Mouse (Mus musculus): Measurements from ENCODE around the gene Kif5a.

Gene Kif5a

DNA sequence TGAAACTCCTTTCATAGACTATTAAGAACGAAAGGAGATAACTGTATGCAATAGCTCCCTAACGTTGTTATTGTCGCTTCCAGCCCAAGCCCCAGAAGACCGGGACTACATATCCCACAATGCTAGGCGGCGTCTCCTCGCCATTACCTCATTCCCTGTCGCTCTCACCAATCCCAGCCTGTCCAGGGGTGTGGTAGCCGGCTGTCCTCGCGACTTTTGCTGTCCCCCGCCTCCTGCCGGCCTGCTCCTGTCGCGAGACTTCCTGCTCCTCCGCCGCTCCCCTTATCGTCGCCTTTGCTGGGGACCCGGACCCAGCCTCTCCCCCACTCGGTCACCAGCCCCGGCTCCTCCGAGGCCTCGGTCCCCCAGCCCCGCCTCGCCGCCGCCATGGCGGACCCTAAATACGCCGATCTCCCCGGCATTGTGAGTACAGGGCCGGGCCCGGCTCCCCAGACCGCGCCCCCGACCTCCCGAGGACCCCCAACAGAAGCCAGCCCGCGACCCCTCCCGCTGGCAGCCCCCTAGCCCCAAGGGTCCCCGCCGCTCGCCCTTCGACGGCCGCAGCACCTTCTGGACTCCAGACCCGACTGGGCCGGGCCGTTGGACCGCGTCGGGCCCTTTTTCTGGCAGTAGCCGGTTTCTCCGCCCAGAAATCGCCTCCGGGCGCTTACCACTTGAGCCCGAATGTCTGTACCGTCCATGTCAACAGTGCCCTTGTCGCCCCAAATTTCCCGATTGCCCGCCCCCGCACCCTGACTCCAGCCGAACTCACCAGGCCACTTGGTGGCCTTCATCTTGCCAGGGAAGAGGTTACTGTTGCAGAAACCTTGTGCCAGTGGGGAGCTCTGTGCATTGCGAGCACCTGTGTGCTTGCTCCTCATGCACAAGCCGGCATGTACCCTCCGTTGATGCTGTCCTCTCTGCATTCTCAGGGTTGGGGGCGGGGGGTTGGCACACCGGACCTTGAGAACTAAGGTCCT, 3.3 kb upstream of the Kif5a start, which contains the start of gene Dctn2:
Dctn2 (plus strand) TSS at position 257 of the 980 bp plus-strand sequence.
- peak; percentile 92 for DNase-seq (ENCODE audit: extremely low read depth, insufficient read length, low spot score)

DNA sequence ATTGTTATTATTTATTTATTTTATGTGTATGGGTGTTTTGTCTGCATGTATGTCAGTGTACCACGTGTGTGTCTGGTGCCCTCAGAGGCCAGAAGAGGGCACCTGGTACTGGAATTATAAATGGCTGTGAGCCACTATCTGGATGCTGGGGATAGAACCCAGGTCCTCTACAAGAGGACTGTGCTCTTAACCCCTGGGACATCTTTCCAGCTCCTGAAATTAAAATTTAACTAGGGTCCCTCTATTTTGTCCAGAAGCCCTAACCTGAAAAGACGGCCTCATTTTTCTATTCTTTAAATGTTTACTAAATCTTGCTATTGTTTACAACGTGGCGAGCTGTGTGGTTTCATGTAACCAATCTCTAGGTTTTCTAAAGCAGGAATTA, 2.6 kb upstream of the Kif5a start:
- no peak for DNase-seq (ENCODE audit: extremely low read depth, insufficient read length, low spot score)

DNA sequence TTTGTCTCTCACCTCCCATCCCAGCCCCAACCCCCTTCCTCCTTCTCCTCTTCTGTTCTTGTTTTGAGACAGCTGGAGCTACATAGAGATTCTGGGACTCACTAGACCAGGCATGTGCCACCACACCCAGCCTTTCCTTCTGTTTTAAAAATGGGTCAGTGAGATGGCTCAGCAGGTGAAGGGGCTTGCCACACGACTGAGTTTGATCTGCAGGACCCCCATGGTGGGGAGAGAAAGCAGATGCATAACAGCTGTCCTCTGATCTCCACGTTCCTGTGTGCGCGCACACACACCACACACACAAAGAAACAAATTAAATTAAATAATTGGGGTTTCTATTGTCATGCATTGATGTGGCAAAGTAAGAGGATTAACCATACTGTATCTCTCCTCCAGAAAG, 1.8 kb upstream of the Kif5a start:
- DNase-seq (ENCODE audit: extremely low read depth, insufficient read length, low spot score) = no peak

DNA sequence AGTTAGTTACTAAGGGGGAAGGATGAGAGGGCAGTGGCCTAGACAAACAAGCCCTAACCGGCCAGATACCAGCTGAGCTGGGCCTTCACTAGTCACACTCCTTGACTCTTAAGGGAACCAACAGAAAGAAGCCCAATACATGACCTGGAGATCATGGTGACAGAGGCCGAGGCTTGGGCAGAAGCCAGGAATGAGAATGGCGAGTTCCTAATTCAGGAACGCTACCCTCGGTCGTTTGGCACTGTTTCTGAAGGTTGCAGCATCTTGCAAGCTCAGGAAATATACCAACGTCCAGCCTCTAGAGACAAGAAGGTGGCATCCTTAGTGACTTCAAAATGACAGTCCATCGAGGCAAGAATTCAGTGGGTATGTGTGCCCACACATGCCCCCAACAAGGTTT, 1.2 kb upstream of the Kif5a start:
- DNase-seq (ENCODE audit: extremely low read depth, insufficient read length, low spot score) = no peak

DNA sequence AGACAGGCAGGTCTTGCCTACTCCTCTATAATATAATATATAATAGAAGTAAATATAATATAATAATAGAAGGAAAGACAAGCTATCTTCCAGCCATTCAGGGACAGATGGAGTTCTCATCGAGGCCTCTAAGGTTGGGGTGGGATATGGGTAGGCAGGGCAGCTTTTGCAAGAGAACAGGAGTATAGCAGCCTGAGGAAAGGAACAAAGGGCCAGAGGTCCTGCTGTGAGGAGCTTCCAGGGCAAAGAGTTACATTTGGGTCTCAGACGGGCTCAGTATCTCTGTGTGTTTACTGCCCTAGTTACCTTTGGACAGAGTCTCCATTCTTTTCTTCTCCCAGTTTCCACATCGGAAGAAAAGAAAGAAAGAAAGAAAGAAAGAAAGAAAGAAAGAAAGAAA, 483 bp upstream of the Kif5a start:
- no peak for DNase-seq (ENCODE audit: extremely low read depth, insufficient read length, low spot score)

DNA sequence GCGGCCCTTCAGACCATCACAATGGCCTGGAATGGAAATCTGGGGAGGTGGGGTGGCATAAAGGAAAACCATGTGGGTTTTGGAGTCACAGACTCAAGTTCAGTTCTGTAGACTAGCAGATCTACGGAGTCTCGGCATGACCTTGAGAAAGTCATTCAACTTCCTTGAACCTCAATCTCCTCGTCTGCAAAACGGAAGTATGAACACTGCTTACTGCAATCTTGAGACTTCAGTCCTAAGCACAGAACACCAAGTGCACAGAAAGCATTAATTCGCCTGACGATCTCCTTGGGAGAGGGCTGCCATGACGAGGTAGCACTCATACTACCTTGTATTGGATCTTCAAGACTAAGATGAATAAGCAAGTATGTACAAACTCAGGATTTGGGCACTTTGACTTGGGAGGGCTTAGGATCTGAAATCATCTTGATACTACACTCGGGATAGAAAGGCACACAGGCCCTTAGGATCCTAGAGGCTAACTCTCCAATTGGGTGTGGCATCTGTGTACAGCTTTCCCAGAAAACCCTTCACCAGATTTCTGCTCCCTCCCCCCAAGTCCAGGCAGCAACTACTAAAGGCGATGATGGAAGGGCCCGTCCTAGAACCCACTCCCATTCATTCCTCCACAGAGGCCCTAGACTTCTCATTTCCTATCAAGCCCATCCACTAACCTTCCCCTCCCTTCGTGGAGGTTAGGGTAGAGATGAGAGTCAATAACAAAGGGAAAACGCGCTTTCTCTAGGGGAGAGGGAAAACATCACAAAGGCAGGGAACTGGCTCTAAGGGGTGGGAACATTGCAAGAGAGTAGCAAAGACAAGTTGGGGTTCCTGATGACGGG, 1.2 kb downstream of the Kif5a start:
- DNase-seq (ENCODE audit: extremely low read depth, insufficient read length, low spot score) = no peak

DNA sequence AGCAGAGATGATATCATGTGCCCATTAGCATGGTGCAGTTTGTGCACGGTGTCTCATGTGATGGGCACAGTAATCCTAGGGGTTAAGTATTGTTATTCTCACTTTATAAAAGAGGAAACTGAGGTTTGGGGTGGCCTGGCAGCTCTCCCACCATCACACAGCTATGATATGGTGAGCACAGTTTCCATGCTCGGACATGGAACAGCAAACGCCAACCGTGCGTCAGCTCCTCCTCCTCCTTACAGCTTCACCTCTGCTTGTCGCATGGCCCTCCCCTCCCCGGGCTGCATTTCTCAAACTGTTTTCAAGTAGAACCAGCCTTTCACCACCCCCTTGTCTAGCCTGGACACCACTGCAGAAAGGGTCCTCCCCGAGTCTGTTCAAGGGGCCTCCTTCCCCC, 4.7 kb downstream of the Kif5a start:
- DNase-seq (ENCODE audit: extremely low read depth, insufficient read length, low spot score) = no peak

DNA sequence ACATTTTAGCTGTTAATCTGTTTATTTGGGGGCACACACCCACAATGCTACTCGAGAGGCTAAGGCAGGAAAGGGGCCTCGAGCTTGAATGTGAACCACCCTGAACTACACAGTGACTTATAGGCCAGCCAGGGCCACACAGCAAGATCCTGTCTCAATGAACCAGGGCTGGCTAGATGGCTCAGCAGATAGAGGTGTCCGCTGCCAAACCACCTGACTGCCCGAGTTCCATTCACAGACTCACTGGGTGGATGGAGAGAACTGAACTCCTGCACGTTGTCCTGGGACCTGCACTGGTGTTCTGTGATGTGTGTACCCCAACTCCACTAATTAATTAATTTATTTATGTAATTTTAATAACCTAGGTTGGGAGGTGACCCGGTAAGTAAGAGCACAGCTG, 5.4 kb downstream of the Kif5a start:
- no peak for DNase-seq (ENCODE audit: extremely low read depth, insufficient read length, low spot score)

DNA sequence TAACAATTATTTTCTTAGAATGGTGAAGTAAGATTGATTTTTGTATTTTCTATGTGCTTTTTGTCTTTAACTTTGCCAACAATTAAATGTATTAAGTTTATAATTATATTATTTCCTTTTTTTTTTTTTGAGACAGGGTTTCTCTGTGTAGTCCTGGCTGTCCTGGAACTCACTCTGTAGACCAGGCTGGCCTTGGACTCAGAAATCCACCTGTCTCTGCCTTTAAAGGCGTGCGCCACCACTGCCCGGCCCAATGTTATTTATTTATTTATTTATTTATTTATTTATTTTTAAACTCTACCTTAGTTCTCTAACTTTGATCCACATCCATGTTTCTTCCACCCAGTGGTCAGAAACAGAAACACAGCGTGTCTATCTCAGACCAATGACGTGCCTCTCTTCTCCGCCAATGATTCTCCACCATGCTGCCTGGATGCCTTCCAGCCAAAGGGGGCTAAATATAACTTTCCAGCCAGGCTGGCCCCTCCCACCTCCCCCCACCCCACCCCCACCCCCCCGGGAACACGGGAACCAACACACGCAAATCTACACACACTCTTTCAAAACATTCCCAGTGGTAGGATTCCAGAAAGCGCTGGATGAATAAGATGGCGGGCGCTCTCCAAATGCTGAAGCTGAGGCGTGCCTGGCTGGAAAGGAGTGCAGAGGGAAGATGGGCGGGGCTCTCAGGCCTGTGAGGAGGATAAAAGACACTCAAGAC, 7.4 kb downstream of the Kif5a start:
- no peak for DNase-seq (ENCODE audit: extremely low read depth, insufficient read length, low spot score)

DNA sequence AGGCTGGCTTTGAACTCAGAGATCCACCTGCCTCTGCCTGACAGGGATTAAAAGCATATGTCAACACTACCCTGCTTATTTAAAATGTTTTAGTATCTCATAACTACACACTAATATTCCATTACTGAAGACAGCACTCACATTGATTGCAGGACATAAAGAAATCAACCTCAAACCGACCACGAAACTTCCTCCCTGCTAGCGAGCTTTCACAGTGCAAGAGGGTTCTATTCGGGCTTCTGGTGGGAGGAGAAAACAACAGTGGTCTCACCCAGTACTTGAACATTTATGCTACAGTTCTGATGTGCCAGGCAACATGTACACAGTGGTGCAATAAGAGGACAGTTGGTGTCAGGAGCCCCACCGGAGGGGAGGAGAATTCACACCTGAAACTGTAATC, 12.3 kb downstream of the Kif5a start:
- no peak for DNase-seq (ENCODE audit: extremely low read depth, insufficient read length, low spot score)

DNA sequence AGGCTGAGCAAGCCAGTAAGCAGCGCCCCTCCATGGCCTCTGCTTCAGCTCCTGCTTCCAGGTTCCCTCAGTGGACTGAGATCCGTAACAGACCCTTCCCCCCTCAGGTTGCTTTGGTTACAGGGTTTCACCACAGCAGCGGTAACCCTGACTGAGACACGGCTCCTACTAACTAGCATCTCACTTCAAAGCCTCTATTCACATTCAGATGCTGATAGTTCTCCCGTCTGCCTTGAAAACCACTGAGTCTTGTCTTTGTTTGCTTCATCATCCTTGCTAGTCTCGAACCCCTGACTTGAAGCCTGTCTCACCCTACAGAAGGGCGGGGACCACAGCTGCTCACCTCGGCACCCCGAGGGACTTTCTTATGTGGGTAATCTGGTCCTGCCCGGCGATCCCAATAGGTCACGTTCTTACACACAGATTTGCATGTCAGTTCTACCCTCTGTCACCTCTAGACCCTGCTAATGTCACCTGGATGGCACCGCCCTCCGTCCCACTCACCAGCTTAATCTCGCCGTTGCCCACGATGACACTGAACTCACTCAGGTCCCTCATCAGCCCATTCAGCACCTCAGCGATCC, 24.8 kb downstream of the Kif5a start:
- no peak for DNase-seq (ENCODE audit: extremely low read depth, insufficient read length, low spot score)

DNA sequence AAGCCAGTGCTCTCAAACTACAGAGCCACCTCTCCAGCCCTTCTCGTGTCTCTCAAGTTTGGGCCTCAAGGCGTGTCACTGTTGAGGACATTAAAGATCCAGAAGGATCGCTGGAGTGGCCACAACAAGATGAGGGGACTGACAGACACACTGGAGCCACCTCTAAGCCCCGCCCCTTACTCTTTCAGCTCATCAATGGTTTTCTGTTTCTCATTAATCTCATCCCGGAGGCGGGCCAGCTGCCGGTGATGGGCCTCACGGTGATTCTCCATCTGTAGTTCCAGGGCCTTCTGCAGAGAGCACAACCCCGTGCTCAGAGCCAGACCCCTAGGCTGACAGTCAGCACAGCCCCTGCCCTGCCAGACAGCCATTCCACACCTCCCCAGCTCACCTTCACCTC, 26.6 kb downstream of the Kif5a start:
- DNase-seq (ENCODE audit: extremely low read depth, insufficient read length, low spot score) = no peak

DNA sequence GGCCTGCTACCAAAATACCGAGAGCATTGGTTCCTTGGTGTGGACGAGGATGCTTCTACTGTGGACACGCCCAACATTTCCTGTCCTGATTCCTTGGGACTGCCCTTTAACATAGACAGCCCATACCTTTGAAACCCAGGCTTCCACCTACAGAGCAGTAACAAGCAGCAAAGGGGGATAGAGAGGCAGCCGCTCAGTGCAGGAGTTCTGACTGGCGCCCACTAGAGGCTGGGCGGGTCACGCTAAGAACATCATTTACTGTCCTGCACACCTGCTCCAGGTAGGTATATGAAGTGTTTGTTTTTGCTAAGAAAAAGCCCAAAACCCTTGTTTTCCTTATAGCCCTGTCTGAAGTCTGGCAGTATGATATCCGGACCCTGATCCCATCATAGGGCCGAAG, 30.0 kb downstream of the Kif5a start:
- DNase-seq (ENCODE audit: extremely low read depth, insufficient read length, low spot score) = no peak

DNA sequence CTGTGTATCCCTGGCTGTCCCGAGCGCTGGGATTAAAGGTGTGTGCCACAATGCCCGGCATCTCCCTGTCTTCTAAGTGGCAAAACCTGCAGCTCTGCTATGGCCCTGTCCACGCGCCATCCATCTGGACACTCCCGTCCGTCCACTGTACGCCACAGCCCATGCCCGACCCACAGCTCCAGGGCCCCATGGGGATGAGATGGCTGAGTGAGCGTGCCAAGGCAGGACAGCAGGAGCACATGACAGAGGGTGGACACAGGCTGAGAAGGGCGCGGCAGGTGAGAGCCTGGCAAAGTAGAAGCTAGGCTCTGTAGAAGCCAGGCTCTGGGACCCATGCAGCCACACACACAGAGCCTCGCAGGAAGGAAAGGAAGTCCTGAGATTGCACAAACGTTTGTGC, 31.4 kb downstream of the Kif5a start:
- no peak for DNase-seq (ENCODE audit: extremely low read depth, insufficient read length, low spot score)

DNA sequence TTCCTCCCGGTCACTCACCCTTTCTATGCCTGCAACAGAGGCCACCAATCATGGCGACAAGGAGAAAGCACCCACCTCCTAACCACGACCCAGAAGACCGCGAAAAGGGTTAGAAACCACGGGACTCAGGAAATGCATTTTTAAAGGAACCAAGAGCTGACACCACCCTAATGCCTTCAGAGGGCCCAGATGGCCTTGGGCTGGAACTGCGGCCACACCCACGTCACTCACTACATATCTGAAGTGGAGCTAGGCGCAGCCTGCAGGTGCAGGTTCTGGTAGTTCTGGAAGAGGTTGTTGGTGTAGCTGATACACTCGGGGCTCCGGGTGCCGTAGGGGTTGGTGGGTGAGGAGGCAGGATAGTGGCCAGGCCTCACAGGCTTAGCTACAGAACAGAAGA, 32.5 kb downstream of the Kif5a start:
- DNase-seq (ENCODE audit: extremely low read depth, insufficient read length, low spot score) = no peak

DNA sequence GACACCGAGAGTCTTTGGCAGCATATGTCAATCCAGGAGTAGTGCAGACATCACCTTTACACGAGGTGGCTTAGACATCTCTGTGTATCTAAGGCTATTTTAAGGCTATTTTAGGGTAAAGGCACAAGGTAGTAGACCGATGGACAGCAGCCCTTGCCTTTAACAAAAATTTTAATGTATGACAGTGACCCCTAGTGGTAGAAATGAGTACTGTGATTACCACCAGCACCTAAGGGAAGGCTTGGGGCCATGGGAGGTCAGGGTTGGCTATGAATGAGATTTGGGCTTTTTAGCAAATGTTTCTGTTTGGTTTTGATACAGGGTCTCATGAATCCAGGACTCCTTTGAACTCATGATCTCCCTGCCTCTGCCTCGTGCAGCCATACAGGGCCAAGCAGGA, 34.3 kb downstream of the Kif5a start:
- no peak for DNase-seq (ENCODE audit: extremely low read depth, insufficient read length, low spot score)

DNA sequence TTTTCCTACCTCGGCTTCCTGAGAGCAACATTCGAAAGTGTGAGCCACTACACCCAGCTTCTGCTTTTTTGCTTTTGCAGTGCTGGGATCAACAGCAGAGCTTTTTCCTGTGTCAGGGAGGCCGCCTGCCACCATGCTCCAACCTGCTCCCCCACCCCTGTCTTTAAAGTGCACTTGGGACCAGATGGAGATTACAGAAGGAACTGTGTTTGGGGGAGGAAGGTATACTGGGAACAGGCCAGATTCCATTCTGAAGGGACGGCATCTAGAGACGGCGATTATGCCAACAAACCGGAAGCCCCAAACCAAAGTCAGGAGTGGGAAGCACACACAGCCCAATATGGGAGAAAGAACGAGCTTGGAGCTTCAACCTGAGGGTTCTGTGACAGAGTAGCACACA, 36.0 kb downstream of the Kif5a start:
- DNase-seq (ENCODE audit: extremely low read depth, insufficient read length, low spot score) = no peak

DNA sequence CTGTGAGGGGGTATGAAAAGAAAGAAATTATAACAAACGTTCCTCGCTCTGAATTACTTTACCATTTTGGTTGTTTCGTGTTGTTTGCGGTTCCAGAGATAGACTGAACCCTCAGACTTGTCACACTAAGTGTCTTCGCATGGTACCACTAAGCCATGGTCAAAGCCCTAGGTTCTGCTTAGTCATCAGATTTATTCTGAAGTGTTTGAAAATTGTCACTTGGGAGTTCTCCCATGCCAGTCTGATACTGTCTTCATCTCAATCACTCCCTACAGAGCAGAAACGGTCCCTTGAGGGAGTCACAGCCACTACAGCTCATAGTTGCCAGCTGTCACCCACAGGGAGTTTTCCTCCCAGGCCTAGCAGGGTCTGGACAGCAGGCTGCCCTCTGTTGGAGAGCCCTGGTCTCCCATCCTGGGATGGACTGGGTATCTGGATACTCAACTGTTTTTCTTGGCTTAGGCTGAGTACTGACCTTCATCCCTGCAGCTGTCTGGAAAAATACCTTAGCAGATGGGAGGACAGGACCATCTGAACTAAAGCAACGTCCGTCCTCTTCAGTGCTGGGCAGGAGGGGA, 36.7 kb downstream of the Kif5a start:
- DNase-seq (ENCODE audit: extremely low read depth, insufficient read length, low spot score) = no peak

DNA sequence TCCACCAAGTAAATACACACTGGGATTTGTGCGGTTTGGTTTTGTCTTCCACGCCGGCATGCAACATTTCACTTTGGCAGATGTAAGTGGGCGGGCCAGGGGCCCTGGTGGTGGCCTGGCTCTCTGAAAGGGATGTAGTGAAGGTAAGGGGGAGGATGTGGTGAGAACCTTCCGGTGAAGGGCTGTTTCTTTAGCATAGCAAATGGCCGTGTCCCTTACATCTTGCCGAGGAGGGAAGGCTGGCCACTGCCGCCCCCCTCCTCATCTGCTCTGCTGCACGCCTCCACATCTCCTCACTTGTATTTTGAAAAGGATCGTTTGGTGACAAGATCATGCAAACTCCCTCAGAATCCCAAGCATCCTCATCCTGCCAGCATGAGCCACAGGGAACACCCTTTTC, 37.4 kb downstream of the Kif5a start:
- no peak for DNase-seq (ENCODE audit: extremely low read depth, insufficient read length, low spot score)

DNA sequence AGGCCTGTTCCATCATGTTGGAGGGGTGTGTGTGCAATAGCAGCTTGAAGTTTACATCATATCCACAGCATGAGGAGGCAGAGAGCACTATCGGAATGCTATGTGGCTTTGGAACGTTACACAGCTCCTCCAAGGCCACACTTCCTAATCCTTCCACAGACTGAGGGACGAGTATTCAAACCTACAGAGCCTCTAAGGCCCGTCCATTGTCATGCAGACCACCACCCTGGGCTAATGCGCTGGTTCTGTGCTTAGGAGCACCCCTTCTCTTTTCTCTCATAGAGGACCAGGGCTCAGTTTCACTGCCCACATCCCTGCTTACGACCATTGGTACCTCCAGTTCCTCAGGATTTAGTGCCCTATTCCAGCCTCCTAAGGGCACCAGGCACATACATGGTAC, 37.9 kb downstream of the Kif5a start:
- DNase-seq (ENCODE audit: extremely low read depth, insufficient read length, low spot score) = no peak

Data from 3134 (cell line).